In the genomic region with DNA sequence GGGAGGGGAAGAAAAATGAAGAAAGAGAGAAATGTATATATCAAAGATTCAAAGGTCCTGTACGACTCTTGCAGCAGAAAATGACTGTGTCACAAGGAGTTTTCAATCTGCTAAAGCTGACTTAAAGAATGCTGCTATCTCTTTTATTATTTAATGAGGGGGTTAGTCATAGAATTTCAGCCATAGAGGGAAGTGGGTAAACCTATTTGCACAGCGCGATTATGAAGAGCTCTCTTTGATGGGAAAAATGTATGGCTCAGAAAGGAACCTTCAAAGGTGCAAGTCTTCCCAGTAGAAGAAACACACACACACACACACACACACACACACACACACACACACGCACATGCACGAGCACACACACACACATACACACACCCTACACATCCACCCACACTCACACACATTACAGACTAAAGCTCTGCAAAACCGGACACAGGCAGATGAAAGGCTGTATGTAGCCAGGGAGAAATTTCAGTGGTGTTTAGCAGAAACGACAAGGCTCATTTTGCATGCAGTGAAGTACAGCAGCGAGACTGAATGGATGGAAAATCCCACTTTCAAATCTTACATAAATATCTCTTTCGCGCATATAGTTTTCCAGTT, we compare ENCODE assay signal across 12 mouse cellular contexts. TPM values are rescaled to one million over a fixed set of nuclear protein-coding genes. Genes with fewer than 3 reads are reported as not detected.
DNase-seq lines count a peak whose midpoint lies in the region; ATAC-seq and TF ChIP-seq lines count a peak whose summit lies in the region.
"Had no signal": no experiment of that assay in that cellular context is flagged by ENCODE, and none has a peak within 500 bp of the region (broad histone marks: within the 10 kb centered on the region; RNA-seq: fewer than 3 reads in every experiment).

No protein-coding gene starts in this region.

- no peaks in the 10 kb centered on the region for H3K9me3 ChIP-seq in lung, embryonic 14.5 days (ENCODE audit: low read depth, low read length)
- no peaks in the 10 kb centered on the region for H3K9me3 ChIP-seq in forebrain, embryonic 12.5 days
- H3K9me3 ChIP-seq in hindbrain, embryonic 15.5 days = no peaks in the 10 kb centered on the region
- H3K9me3 ChIP-seq in neural tube, embryonic 13.5 days = no peaks in the 10 kb centered on the region

- peak overlapping the region; percentile 88 for H3K4me2 ChIP-seq in lung, embryonic 14.5 days
- peak overlapping the region; percentile 93 for H3K4me2 ChIP-seq in forebrain, embryonic 12.5 days
- peak overlapping the region; percentile 89 for H3K4me2 ChIP-seq in hindbrain, embryonic 15.5 days
- peak overlapping the region; percentile 95 for H3K4me2 ChIP-seq in neural tube, embryonic 13.5 days

- peak; percentile 35; the same call in 1 of the 2 replicates for ATAC-seq in lung, embryonic 14.5 days (ENCODE audit: insufficient read depth)
- no peak; the same call in 1 of the 2 replicates for ATAC-seq in forebrain, embryonic 12.5 days (ENCODE audit: low FRiP score)
- no peak for ATAC-seq in hindbrain, embryonic 15.5 days (ENCODE audit: low FRiP score, low read depth)
- no peak for ATAC-seq in neural tube, embryonic 13.5 days (ENCODE audit: low read depth)

- WGBS in lung, embryonic 14.5 days = 17% methylated on average over 10 of the region's 10 CpGs
- WGBS in forebrain, embryonic 12.5 days = 25% methylated on average over 10 of the region's 10 CpGs
- WGBS in hindbrain, embryonic 15.5 days = 24% methylated on average over 10 of the region's 10 CpGs
- WGBS in neural tube, embryonic 13.5 days = 31% methylated on average over 10 of the region's 10 CpGs

- no peaks in the 10 kb centered on the region for H3K36me3 ChIP-seq in lung, embryonic 14.5 days (ENCODE audit: insufficient read depth)
- H3K36me3 ChIP-seq in forebrain, embryonic 12.5 days (replicated peaks) = no peaks in the 10 kb centered on the region
- H3K36me3 ChIP-seq in hindbrain, embryonic 15.5 days = no peaks in the 10 kb centered on the region
- no peaks in the 10 kb centered on the region for H3K36me3 ChIP-seq in neural tube, embryonic 13.5 days

- H3K27me3 ChIP-seq in lung, embryonic 14.5 days (ENCODE audit: insufficient read depth, low read length) = peaks cover 29% of the 10 kb centered on the region
- H3K27me3 ChIP-seq in forebrain, embryonic 12.5 days = peaks cover 21% of the 10 kb centered on the region
- 0 out of 2 replicates have a peak, but pooled peaks cover 7% of the 10 kb centered on the region for H3K27me3 ChIP-seq in hindbrain, embryonic 15.5 days
- peaks cover 16% of the 10 kb centered on the region; the same call in 1 of the 2 replicates for H3K27me3 ChIP-seq in neural tube, embryonic 13.5 days

- H3K4me1 ChIP-seq in lung, embryonic 14.5 days (ENCODE audit: insufficient read depth) = no peaks in the 10 kb centered on the region
- H3K4me1 ChIP-seq in forebrain, embryonic 12.5 days = peaks cover 28% of the 10 kb centered on the region
- H3K4me1 ChIP-seq in hindbrain, embryonic 15.5 days (replicated peaks) = peaks cover 11% of the 10 kb centered on the region; the same call in 1 of the 2 replicates
- peaks cover 31% of the 10 kb centered on the region for H3K4me1 ChIP-seq in neural tube, embryonic 13.5 days (replicated peaks)

- no peak for TF ChIP-seq CTCF in lung, embryonic 14.5 days (IDR thresholded peaks at IDR 0.05; ENCODE audit: low read depth)

- peak overlapping the region; percentile 53 for H3K4me3 ChIP-seq in lung, embryonic 14.5 days (ENCODE audit: low read depth, low read length)
- peak overlapping the region; percentile 56 for H3K4me3 ChIP-seq in forebrain, embryonic 12.5 days (replicated peaks)
- peak overlapping the region; percentile 60 for H3K4me3 ChIP-seq in hindbrain, embryonic 15.5 days
- peak overlapping the region; percentile 60 for H3K4me3 ChIP-seq in neural tube, embryonic 13.5 days

- intact Hi-C loops in gastrocnemius, postnatal 36 days (cut with DNase I) = no loop called here

- DNase-seq in lung, embryonic 14.5 days = peak; percentile 43
- no peak for DNase-seq in lung, postnatal 36 days
- DNase-seq in thymus, postnatal 10 days (ENCODE audit: low spot score in 2 of 2) = no peak
- no peak for DNase-seq in gastrocnemius, postnatal 36 days
- DNase-seq: adrenal gland, postnatal 25 days; lung, adult 18-20 months had no signal

- no peak overlapping the region for H3K27ac ChIP-seq in lung, embryonic 14.5 days (ENCODE audit: low read depth)
- peak overlapping the region; percentile 53 for H3K27ac ChIP-seq in forebrain, embryonic 12.5 days
- peak overlapping the region; percentile 84 for H3K27ac ChIP-seq in hindbrain, embryonic 15.5 days (replicated peaks)
- peak overlapping the region; percentile 82 for H3K27ac ChIP-seq in neural tube, embryonic 13.5 days (replicated peaks)

- H3K9ac ChIP-seq in lung, embryonic 14.5 days = peak overlapping the region; percentile 14; the same call in 1 of the 2 replicates
- peak overlapping the region; percentile 65; the same call in 1 of the 2 replicates for H3K9ac ChIP-seq in forebrain, embryonic 12.5 days
- peak overlapping the region; percentile 67 for H3K9ac ChIP-seq in hindbrain, embryonic 15.5 days
- H3K9ac ChIP-seq in neural tube, embryonic 13.5 days = peak overlapping the region; percentile 76

RNA-seq across cellular contexts. Expression of a gene that starts 2.3 kb away (rescaled TPM):
- polyA plus RNA-seq in lung, embryonic 14.5 days (2014; fragmentation: Nextera tagmentation; extraction: Ambion mirVana) = 6.8 and 8.3 TPM in 2 replicates
- polyA plus RNA-seq in forebrain, embryonic 12.5 days (2016; fragmentation: Nextera tagmentation; extraction: Ambion mirVana) = 15.9 and 16.9 TPM in 2 replicates
- polyA plus RNA-seq in hindbrain, embryonic 15.5 days (2015; fragmentation: Nextera tagmentation; extraction: Ambion mirVana) = 50.5 and 52.7 TPM in 2 replicates
- 30.9 and 37.5 TPM in 2 replicates for polyA plus RNA-seq in neural tube, embryonic 13.5 days (2015; fragmentation: Nextera tagmentation; extraction: Ambion mirVana)
- total RNA-seq in gastrocnemius, postnatal 36 days (2021) = not detected
- total RNA-seq: adrenal gland, postnatal 25 days; common myeloid progenitor, adult 5-6 weeks; MEL; neutrophil, adult 5-6 weeks had no signal

Comparison
In these comparisons a context has a peak if more than half of its experiments do, and no peak if none do; other contexts are left out.
1. H3K9ac ChIP-seq: peak in every context shown above with its lines; median percentile 76 in neural tube, embryonic 13.5 days; 67 in hindbrain, embryonic 15.5 days; 65 in forebrain, embryonic 12.5 days; 14 in lung, embryonic 14.5 days.